ENCODE assay signal across 14 mouse cellular contexts in the genomic region with DNA sequence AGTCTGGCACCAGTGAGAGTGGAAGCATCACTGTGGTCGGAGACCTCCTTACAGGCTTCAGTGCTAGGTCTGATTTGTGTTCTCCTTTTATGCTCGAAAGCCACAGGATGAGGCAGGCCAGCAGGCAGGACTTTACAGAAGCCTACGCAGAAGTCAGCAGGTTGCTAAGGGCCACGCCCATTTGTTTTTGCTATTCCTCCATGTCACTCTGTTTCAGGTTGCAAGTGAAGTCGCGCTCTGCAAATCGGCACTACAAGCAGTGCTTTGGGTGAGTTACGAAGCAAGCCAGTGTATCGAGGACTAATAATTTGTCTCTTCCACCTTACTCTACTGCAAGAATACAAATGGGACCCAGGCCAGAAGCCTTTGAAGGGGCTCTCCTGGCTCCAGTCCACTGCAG. TPM values are rescaled to one million over a fixed set of nuclear protein-coding genes. Genes with fewer than 3 reads are reported as not detected.
"Had no signal": no experiment of that assay in that cellular context is flagged by ENCODE, and none has a peak within 500 bp of the region (broad histone marks: within the 10 kb centered on the region; RNA-seq: fewer than 3 reads in every experiment).

No protein-coding gene starts in this region.

- H3K4me3 ChIP-seq: kidney, embryonic 15.5 days; left cerebral cortex, adult 2 months; liver, embryonic 13.5 days had no signal

- DNase-seq: kidney, adult 8-10 months; kidney, postnatal 10 days; kidney, postnatal 36 days; layer of hippocampus, postnatal 36 days; liver, embryonic 13.5 days; lung, embryonic 14.5 days; midbrain, embryonic 14.5 days; thymus, adult 18-20 months; thymus, postnatal 36 days had no signal

- H3K9me3 ChIP-seq: kidney, embryonic 15.5 days; liver, embryonic 13.5 days had no signal

- H3K36me3 ChIP-seq: kidney, embryonic 15.5 days; liver, embryonic 13.5 days had no signal

- H3K4me1 ChIP-seq: kidney, embryonic 15.5 days; liver, embryonic 13.5 days had no signal

- H3K27ac ChIP-seq: kidney, embryonic 15.5 days; left cerebral cortex, adult 2 months; liver, embryonic 13.5 days had no signal

- H3K27me3 ChIP-seq: kidney, embryonic 15.5 days; liver, embryonic 13.5 days had no signal

RNA-seq across cellular contexts. Expression of a gene that starts 7.0 kb away (rescaled TPM):
- total RNA-seq: liver, adult 2 months; megakaryocyte progenitor cell, adult 5-6 weeks; megakaryocyte-erythroid progenitor cell, adult 5-6 weeks had no signal
- polyA plus RNA-seq: liver, adult 2 months had no signal

RNA-seq across cellular contexts. Expression of a gene that starts 33.5 kb away (rescaled TPM):
- total RNA-seq: megakaryocyte progenitor cell, adult 5-6 weeks; megakaryocyte-erythroid progenitor cell, adult 5-6 weeks had no signal
